Mouse (Mus musculus) lung, postnatal 25 days (tissue): ENCODE measurements at regions not wholly inside any gene's neighbourhood (a gene's known extent, or its start where the extent isn't known, plus 50 kb on each side); places are given as distances from the start of the nearest gene placed in this dataset.

ENCODE experiments used
- DNase-seq: peaks from one replicate; pipeline ENCODE4 v3.0.0; 2022; ENCODE audit warnings: low spot score

DNA sequence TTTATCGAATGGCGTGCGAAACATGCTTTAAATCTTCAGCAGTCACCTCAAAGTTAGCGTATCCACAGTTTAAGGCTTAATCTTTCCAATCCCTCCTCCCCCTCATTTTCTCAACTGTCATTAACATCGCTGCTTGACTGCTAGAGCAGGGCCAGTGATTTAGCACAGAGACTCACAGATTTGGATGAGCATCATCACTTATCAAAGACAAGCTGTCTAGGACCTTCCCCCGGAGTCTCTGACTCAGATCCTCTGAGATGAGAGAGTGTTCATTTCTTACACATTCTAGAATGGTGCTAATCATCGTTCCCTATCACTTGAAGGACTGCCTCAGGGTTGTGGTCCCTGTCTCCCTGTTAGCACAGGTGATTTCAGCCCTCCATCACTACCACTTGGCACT is 112.1 kb upstream of the Tmem132c start:
- DNase-seq = no peak

GRCm38 (mm10) chr5:127134441-127134840 is 107.2 kb upstream of the Tmem132c start:
- DNase-seq = no peak

GRCm38 (mm10) chr5:127140651-127141050 is 101.0 kb upstream of the Tmem132c start:
- no peak for DNase-seq

GRCm38 (mm10) chr5:127160292-127160691 is 81.3 kb upstream of the Tmem132c start:
- DNase-seq = peak; percentile 2

GRCm38 (mm10) chr5:127163376-127163775 is 78.2 kb upstream of the Tmem132c start:
- DNase-seq = no peak

- DNase-seq = no peak
Measured at GRCm38 (mm10) chr5:127189021-127189420, 52.6 kb upstream of the Tmem132c start.
